Mouse (Mus musculus) megakaryocyte progenitor cell, adult 5-6 weeks (primary cell): Measurements from ENCODE around the gene Lrrc28. TPM values are rescaled to one million over a fixed set of nuclear protein-coding genes. Genes with fewer than 3 reads are reported as not detected.

Source experiments
- ATAC-seq: replicated peaks from 2 replicates; pipeline ENCODE4 v1.8.0; 2016; ENCODE audit warnings: mild to moderate bottlenecking, moderate TSS enrichment, inconsistent platforms; ENCODE audit not compliant: poor library complexity
- total RNA-seq, 2 experiments: library from RNA; stranded (forward) in 1 of 2; stranded (reverse) in 1 of 2; fragments of 157-497, 149-512 nt in 1 of 2; fragments of 200-1000 nt in 1 of 2; gene quantifications; 2 replicates each; pipeline versions ENCODE4 v1.2.3 to v1.2.4; 2015 to 2017

Lrrc28 gene
- total RNA-seq, 2 experiments from 2014 or later: 9.6 to 16.9 TPM

DNA sequence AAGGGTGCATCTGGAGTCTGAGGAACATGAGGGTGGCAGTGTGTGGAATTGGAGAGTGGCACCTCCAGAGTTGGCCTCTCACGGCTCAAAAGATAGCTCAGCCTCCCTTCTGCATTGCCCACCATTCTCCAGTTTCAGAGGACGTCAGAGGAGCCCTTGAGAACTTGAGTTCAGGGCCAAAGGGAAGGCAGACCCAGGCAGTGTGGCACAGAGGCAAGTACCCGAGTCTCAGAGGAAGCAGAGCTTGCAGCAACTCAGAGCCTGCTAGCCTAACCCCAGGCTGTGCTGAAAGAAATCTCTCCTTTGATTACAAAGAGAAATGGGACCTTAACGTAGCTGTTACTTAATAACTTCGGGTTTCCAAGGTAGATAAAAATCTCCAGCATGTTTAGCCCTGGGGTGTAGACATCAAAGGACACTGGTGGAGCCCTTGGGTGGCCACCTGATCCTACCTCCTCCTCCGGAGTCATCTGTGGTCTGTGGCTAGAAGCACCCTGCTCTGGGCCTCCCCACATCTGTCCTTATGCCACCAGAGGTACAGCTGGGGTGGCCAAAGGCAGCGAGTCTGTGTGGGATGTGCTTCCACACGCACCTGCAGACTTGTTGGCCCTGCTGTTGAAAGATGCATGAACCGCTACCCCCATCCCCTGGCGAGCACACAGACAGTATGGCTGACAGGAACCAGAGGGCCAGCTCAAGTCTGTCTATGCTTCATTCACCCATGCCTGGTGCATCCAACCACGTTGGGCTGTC is 144.8 kb downstream of the Lrrc28 start:
- ATAC-seq: peak; percentile 29

DNA sequence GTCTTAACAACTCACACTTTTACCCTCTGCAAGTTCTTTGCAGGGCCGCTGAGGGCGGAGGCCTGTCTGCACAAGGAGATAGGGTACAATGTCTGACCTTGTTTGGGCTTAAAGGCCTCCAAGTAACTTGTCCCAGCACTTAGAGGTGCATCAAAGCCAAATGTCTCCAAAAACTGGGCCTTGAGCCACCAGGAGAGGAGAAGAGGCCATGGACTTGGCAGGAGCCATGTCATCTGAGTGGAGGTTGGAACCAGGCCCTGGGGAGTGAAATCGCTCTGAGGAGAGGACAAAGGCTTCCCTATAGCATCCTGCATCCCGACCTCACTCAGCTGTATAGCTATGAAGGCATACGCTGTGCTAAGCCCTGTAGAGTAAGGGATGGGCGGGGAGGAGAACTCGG is 145.6 kb downstream of the Lrrc28 start:
- no peak for ATAC-seq

DNA sequence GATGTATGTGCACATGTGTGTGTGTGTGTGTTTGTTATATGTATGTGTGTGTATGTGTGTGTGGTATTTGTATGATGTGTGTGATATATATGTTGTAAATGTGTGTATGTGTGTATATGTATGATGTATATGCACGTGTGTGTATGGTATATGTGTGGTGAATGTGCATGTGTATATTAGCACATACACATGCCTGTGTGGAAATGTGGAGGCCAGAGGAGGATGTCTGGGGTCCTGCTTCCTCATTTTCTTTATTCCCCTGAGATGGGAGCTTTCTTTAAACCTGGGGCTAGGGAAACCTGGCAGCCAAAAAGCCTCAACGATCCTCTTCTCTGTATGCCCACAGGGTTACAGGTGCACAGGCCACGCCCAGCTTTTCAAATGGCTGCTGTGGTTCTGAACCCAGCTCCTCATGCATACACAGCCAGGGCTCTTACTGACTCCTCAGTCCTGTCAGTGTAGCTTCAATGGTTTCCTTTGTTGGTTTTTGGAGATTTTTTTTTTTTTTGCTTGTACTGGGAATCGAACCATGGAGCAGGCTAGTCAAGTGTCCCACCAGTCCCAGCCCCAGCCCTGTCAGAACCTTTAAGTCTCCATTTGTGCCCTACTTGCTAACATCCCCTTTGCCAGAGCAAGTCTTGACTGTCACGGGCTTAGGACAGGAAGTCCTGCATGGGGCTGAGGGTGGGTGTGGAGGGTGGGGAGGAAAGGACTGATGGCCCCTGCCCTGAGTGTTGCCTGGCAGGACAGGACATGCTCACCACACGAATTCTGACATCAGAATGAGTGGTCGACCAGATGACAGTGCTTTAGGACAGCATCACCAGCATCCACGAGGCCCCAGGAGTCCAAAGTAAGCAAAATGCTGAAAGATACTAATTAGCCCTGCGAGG is 151.0 kb downstream of the Lrrc28 start:
- peak; percentile 76 for ATAC-seq

DNA sequence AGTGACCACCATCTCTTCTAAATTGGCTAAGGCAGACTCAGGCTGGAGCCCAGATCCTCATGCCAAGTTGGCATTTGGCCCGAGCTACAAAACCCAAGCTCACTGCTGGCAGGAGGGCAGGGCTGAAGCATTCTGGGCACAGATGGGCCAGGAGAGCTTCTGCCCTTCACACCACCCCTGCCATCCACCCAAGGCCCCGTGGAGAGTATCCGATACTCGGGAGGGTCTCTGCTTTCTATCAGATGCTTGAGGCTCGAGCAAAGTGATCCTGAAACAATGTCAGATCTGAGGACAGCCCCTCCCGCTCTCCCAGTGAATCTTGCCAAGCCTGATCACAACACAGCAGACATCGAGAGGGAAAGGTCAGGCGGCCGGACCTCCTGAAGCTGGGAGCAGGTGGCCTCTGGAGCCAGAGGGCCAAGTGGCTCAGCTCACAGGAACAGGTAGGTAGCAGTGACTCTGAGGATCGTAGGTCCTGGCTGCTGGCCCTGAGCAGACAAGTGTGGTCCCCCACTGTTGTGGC is 157.1 kb downstream of the Lrrc28 start:
- ATAC-seq: no peak

DNA sequence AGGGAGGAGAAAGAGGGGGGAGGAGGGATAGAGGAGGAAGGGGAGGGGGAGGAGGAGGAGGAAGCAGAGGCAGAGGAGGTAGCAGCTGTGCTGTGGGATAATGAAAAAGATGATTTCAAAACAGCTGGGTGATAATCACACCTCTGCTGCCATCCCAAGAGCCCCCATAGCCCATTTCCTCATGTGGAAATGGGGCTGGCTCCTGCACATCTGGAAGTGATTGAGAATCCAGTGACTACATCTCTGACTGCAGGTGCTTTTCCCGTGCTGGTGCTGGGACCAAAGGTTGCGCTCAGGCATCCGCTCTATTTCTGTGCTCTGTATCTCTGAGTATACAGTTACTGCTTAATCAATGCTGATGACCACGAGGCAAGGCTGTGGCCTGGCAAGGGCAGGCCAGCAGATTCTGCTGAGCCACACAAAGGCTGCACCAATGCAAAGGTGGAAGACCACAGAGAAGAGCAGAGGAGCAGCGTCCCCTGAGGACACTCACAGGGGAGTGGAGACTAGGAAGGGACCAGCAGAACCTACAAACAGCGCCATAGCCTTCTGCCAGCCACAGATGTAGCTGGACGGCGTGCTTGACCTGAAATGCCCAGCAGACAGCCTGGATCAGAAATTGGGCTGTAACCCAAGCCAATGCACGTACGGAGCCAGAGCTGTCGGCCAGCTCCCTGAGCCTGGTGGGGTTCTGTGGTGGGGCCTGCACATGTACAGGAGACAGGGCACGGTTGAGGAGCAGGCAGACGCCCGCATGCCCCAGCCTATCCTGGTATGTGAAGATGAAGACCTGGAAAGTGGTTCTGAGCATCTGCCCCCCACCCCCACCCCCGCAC is 157.9 kb downstream of the Lrrc28 start:
- ATAC-seq: no peak

DNA sequence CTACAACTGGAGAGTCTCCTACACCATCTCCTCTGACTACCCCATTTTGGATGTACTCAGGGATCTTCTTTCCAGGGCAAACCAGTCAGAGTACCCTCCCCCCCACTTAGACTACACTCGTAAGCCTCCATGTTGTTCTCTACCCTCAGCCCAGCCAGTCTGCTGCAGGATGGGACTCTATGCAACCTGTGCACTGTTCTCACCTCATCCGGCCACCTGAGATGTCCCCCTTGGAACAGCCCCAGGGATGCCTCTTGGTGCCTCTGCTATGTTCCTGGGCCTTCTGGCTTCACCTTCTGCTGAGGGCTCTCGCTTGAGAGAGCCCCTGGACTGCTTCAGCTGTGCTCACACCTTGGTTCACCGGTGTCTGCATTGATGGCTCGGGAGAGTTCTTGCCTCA is 158.7 kb downstream of the Lrrc28 start:
- ATAC-seq: no peak

DNA sequence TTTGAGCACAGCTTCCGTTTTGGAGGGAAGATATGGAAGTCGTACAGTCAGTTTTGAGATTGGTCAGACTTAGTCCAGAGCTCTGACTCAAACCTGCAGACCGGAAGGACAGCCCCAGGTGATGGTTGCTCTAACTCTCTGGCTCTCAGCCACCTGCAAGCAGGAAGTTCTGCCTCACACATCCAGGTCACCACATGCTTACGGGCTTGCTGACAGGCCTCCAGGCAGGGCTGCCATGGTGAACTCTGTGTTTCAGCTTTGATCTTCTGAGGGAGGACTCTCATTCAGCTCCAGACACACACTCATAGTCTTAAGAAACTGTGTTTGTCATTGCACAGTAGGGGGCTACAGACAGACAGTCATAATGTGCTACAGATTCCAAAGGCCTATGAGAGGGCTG is 161.4 kb downstream of the Lrrc28 start:
- no peak for ATAC-seq

DNA sequence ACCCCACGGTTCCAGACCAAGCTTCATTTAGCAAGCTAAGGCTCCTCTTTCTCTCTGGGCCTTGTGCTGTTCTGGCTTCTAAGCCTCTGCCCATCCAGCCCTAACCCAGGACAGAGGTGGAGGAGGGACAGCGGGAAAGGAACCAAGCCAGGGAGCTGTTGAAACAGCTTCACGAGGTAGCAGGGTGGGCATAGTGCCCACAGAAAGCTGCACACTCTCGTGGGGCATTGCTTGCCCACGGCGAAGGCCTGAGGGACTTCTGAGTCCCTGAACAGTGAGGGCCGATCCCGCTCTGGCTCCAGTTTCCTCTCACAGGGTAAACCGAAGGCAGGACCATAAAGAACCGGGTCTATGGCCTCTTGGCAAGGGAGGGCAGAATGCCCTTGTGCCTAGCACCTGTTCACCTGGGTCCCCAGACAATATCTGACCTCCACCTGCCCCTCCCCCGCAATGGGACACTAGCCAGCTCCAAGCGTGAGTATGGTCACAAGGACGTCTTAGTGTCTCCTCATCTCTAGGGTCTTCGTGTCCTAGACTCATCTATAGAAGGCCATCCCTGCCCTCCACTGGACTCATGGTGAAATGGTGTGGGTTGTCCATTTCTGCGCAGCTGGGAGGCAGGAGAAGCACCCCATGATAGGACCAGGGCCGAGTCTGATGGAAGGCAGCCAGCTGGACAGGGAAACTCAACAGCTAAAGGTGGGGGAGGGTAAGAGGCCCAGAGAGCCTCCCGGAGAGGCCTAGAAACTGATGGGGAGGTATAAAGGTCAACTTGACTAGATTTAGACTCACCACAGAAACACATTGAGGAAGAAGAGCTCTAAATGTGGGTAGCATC is 165.3 kb downstream of the Lrrc28 start:
- ATAC-seq: no peak

DNA sequence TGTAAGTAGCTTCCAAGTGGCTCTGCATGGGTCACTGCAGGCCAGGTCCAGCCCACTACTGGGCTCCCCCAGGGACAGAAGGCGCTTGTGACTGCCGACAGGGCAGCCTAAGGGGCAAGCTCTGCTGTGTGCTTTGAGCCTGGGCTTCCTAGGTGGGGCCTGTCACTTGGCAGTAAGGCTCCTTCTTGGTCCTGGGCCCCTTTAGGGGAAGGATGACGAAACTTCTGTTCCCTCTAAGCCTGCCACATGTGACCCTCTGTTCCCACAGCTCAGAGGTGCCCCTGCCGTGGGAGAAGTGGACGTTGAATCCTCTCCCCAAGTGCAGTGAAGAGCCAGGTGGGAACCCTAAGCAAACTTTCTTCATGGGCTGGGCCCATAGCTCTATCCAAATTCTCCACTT is 165.9 kb downstream of the Lrrc28 start:
- ATAC-seq: peak; percentile 82

DNA sequence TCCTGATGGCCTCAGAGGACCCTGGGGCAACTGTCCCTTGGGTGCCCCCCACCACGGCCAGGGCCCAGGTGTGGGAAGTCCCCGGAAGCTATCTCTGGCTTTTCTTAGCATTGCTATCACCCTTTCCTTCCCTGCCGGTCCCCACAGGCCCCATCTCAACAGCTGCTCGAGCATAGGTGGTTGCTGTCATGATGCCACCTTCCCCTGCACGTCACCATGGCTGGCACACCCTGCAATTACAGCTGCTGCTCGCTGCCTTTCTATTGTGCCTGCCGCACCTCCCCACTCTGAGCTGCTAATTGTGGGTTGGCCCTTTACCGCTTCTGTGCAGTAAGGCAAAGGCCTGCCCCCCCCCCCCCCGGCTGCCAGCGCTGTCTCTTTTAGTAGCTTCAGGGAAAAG is 167.1 kb downstream of the Lrrc28 start:
- no peak for ATAC-seq

DNA sequence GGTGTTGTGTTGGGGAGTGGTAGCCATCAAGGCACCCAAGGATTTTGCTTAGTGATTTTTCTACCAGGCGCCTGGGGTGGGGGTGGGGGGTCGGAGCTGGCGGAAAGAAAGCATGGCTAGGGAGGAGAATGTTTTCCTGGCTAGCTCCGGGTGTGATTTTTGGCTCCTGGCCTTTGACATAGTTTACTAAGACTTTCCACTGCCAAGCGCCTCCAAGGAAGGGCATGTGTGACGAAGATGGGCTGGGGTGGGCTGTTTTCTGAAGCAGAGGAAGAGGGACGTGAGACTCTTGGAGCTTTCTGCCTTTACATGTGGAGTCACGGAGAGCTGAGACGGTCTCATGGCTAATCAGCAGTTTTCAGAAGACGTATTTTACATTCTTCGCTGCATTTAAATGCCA is 173.8 kb downstream of the Lrrc28 start:
- no peak for ATAC-seq

DNA sequence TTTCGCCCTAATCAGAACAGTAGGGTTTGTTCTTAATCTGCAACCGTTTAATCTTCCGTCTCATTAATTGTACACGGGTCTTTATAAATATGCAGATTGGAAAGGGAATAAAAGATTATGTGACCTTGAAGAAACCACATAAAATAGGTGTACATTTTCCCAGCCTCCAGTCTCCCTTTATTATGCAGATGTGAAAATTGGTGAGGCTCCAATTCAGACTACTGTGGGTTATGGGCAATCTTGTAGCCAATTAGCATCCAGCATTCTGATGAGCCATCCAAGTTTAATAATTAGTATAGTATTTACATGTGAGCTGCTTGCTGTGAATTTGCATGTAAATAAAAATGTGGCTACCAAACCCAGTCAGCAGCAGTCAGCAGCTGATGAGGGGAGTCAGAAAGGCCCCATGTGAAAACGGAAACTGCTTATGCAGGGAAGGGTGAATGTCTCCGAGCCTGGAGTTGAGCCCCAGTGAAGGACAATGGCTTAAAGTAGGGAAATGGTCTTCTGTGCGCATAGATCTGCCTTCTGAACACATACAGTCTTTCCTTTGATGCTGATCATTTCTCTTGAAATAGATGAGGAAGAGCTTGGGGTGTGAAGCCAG is 176.2 kb downstream of the Lrrc28 start:
- no peak for ATAC-seq

DNA sequence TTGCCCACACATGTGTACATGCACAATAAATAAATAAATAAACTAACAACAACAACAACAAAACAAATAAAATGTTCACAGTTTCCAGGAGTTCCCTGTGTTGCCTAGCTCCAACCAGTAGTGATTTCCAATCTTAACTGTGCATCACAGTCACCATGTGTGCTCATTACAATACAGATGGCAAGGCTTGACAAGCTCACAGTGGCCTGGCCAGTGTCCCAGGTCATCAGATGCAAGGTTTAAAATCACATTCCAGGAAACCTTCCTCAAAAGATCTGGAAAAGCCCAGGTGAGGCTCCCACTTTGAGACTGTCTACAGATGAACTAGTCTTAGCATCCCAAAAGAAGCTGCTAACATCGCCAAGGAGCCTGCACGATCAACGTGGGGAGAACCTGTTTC is 176.9 kb downstream of the Lrrc28 start:
- no peak for ATAC-seq

DNA sequence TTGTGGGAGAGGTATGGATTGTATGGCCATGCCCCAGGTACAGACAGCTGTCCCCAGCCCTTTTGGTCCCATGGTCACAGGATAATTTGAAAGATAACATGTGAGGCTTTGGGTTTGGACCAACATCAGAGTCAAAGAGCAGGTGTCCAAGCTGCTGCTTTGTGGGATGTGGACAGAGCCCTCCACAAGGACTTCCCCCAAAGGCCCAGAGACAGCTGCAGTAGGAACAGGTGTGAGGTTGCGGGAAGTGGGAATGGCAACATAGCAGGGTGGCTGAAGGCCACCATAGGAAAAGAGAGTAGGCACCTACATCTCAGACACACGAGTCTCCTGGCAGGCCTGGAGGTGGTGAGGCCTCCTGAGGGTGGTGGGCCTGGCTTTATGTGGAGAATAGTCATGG is 178.7 kb downstream of the Lrrc28 start:
- ATAC-seq: no peak

DNA sequence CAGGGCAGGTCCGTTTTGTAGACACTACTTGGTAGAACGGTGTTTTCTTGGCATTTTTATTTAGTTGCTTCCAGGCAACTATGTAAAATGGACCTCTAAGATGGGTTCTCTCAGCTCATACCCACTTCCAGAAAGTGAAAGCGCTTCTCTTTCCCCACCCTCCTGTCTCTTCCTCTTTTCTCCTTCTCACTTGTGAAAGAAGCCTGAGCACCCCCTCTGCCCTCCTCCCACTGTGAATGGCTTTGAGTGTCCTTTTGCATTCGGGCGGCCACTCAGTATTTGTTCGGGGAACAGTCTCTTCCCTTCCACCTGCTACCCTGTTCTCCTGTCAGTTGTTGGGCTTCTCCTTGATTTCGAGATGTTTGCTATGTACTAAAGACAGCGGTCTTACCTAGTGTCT is 180.4 kb downstream of the Lrrc28 start:
- ATAC-seq: peak; percentile 62

DNA sequence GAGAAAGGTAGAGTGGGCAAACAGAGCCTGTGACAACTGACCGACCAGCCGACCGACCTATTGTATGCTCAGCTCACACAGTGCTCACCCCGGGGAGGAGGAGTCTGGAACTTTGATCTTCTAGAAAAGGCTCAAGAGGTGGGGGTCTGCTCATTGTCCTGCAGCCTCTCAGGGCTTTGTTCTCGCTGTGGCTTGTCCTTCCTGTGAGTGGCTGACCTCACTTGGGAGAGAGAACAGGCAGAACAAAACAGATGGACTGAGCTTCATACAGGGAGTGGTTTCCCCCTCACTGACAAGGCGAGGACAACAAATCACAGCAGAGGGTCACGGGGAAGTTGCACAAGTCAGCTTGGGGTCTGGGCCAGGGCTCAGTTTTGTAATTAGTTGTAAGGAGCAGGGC is 181.5 kb downstream of the Lrrc28 start:
- ATAC-seq: peak; percentile 36
